Mouse (Mus musculus) megakaryocyte-erythroid progenitor cell, adult 5-6 weeks (primary cell): ENCODE data around the gene Apaf1. TPM values are rescaled to one million over a fixed set of nuclear protein-coding genes. Genes with fewer than 3 reads are reported as not detected.

ENCODE experiments used
- ATAC-seq: replicated peaks from 2 replicates; pipeline ENCODE4 v1.8.0; 2016; ENCODE audit warnings: mild to moderate bottlenecking, inconsistent platforms; ENCODE audit not compliant: severe bottlenecking, poor library complexity, low FRiP score, low TSS enrichment
- total RNA-seq, 2 experiments: library from RNA; stranded (forward) in 1 of 2; stranded (reverse) in 1 of 2; fragments of 200-1000, 215-1000 nt in 1 of 2; fragments of >200 nt in 1 of 2; fragmentation: Nextera tagmentation in 1 of 2; gene quantifications; 2 replicates each; pipeline ENCODE4 v1.2.3; 2014 to 2017

Gene Apaf1
- total RNA-seq, 2 experiments from 2014 or later = 20.9 to 44.9 TPM

- ATAC-seq = no peak
Measured at GRCm38 (mm10) chr10:90993869-90994268, 88.7 kb downstream of the Apaf1 start.

DNA sequence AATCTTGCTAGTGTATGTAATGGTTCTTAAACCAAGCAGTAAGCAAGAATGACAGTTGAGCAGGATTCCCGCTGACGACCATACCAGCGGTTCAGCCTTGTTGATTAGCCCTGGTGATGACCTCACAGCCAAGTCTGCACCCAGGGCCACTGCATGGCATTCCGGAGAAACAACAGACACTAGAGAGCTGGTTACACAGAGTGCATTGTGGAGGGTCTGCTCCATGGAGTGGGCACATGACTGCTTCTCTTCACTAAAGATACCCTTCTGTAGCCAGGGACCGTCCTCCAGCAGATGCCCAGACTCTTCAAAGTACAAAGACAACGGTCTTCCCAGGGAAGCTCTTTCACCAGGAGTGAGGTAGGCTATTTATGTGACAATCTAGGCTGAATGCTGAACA lies 90.3 kb downstream of the Apaf1 start:
- no peak for ATAC-seq

DNA sequence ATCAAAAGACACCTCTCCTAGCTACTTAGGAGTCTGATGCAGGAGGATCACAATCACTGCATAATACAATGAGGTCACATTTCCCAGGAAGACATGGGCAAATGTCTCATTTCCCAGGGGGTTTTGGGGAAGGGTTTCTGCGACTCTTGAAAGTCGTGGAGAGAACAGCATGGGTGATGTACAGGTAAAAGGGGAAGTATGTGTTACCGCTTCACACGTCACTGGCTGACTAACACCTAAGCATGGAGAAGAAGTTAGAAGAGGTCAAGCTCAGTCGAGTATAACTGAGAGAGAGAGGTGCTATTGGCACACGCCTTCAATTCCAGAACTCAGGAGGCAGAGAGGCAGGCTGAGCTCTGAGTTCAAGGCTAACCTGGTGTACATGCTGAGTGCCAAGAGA lies 92.2 kb downstream of the Apaf1 start:
- no peak for ATAC-seq

DNA sequence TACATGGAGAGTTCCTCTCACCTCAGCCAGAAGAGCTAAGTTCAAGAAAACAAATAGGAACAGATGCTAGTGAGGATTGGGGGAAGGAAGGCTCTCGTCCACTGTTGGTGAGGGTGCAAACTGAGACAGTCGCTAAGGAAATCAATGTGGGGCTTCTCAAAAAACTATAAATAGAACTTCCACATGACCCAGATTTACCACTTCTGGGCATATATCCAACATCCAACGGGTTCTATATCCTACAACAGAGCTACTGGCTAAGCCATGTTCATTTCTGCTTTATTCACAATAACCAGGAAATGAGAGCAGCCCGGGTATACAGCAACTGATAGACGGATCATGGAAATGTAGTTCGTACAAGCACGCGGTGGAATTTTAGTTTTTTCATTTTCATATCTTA lies 99.5 kb downstream of the Apaf1 start:
- no peak for ATAC-seq

GRCm38 (mm10) chr10:90981811-90982210 lies 100.8 kb downstream of the Apaf1 start:
- ATAC-seq = no peak

- no peak for ATAC-seq
Measured at GRCm38 (mm10) chr10:90974491-90974890, 108.1 kb downstream of the Apaf1 start.

DNA sequence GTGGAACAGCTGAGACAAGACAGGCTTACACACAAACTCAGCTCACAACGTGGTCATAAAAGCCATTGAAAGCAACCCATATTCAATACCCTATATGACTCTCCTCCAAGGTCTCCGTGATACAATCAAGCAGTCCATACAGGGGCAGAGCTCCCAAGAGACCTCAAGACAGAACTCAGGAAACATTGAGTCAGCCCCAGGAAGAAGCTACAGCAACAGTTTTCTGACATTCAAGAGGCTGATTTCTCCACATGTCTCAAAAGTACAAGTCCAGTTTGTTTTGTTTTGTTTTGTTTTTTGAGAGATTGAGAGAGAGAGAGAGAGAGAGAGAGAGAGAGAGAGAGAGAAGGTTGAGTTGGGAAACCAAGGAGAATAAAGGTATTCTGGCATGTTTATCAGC lies 108.5 kb downstream of the Apaf1 start:
- no peak for ATAC-seq

DNA sequence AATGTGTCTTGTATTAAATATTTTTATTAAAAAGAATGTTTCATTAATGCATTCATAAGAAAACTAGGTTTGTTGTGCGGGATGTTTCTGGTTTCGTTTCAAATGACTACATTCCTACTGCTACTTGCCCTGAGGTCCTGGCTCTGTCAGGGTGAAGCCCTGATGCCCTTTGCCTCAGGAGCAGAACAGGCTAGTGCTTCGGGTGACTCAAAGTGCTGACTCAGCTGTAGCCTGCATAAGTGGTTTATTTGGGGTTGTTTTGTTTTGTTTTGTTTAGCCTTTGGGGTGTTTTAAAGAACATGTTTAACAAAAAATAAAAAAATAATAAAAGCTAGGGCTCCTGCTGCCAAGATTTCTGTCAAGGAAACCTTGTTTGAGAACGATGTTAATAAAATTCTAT lies 112.0 kb downstream of the Apaf1 start:
- no peak for ATAC-seq

GRCm38 (mm10) chr10:90969355-90970174 lies 113.0 kb downstream of the Apaf1 start:
- 0 out of 2 replicates have a peak, but pooled peaks have one; percentile 23 for ATAC-seq

DNA sequence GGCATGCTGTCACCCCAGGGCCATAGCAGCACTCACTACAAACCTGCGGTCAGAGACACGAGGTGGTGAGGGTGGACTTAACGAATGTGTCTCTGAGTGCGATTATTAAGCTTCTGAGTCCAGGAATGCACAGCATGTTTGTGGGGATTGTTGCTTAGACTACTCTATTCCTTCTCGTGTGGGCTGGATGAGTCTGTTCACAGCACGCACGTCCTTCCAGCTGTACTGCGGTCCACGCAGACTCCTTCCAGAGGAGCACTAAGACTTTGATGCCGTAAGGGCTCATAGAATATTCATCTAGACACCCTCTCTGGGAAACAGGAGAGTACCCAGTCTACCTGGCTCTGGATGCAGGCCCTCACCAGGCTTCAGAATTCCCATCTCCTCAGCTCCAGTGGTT lies 114.3 kb downstream of the Apaf1 start:
- no peak for ATAC-seq

DNA sequence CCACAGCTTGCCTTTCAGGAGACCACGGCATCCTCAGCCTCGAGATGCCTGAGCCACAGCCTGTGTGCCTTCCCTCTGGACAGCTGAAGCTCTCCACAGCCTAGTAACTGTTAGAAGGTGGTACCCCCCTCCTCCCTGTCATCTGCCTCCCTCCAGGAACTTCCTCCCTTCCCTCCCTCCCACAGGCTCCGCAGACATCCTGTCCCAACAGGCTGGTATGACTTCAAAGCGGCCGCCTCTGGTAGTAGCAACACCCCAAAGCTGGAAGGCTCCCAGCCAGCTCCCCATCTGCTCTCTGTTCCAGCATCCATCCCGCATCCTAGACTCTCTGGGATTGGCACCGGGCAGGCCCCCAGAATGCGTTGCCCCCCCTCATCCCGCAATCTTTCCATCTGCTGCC lies 115.7 kb downstream of the Apaf1 start:
- no peak for ATAC-seq

DNA sequence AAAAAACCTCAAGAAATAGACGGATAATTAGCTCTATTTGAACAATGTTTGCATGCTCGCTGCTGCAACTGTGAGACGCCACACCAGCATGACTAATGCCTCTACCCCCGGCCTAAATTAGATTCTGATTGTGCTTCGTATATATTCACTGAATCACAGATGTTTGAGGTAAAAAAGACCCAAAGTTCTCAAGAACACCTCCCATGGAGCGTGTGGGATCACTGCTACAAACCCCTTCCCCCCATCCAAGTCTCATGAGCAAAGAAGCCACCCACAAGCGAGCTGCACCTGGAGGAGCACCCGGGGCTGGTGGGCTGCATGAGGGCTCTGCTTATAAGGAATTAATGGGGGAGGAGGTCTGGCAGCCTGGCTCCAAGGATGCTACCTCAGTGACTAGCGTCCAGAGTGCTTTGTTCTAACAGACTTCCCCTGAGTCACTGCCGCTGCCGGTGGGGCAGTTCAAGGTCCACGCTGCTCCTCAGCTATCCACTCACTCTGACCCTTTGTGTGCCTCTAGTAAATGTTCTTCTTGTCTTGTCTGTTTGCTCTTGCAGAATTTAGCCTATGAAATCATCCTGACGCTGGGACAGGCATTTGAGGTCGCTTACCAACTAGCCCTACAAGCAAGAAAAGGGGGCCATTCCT lies 116.8 kb downstream of the Apaf1 start:
- ATAC-seq = no peak

DNA sequence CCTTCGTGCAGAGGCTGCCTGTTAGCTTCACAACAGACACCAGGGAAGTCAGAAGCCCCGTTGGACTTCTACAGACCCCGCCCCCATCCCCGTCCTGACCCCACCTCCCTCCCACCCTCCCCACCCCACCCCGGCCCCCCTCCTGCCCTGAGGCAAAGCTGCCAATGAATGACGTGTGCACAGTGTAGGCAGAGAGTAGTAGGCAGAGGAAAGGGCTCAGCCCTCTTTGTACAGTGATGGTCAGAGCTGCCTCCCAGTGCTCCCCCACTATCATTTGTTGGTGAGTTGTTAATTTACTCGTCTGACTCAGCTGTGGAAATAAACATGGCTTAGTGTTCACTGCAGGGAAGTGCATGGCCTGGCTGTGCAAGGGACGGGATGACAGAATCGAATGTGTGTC lies 118.1 kb downstream of the Apaf1 start:
- no peak for ATAC-seq

- ATAC-seq = no peak
Measured at GRCm38 (mm10) chr10:90960374-90960773, 122.2 kb downstream of the Apaf1 start.

DNA sequence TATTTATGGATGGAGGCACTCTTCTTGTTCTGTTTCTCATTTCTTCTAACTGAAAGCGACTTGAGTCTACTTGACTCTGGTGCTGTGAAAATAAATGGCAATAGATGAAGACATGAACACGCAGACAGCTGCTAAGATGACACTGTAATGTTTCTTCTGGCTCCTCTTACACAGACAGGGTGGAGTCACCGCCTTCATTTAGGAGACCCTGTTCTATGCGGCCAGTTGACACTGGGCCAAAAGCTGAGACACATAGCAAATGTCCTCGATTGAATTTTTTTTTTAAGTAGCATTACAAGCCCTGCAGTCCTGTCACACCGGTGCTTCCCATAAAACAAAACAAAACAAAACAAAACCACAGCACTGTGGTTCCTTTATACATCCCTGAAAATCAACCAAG lies 128.7 kb downstream of the Apaf1 start:
- no peak for ATAC-seq

- no peak for ATAC-seq
Measured at GRCm38 (mm10) chr10:90953103-90953709, 129.4 kb downstream of the Apaf1 start.

DNA sequence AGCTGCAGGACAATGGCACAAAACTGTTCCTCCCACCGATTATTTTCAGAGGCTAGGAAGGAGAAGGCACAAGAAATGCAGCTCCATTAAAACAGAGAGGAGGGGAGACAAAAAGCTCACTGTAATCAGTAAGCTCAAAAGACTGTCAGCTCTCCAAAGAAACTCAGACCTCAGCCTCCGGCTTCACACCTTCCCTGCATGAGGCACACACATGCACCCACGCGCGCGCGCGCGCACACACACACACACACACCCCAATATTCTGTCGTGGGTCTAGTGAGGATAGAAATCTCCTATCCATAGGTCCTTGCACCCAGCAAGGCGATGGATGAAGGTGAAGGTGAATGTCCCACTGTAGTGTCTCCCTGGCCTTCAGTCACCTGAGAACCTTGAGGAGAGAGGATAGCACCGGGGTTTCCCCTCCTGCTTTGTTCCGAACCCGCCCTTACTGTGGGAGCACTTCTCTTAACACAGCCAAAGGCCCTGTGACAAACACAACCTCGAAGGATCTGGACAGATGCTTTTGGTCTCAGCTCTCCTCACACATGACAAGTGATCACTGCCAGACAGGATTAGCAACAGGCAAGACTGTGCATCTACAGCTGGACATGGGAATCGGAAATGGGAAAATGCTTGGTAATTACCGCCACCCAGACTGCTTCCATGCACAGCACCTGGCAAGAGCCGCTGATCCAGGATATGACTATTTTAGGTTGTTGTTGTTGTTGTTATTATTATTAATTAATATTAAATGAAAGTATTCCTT lies 134.8 kb downstream of the Apaf1 start:
- ATAC-seq = no peak

DNA sequence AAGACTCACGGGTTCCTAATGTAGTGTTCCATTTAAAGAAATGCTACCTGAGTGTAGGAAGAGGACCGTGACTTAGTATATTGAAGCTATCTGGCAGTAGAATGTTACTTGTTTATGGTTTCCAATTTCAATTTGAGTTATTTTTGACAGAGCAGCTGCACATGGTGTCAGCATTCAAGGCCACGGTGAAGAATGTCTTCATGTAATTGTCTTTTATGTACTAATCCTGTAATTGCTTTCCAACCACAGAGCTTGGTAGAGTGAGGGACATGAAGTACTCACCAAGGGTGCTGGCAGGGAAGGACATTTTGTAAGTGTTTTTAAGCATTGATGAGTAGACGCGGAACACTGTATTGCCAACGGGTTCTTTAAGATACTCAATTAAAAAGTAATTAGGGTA lies 135.5 kb downstream of the Apaf1 start:
- ATAC-seq = no peak

GRCm38 (mm10) chr10:90942001-90942700 lies 140.4 kb downstream of the Apaf1 start:
- no peak for ATAC-seq
